Mouse (Mus musculus) cortical plate, adult 2 months (tissue): ENCODE results near the gene A930017K11Rik.

Source experiments
- CTCF ChIP-seq: fragments of 200-500 bp; IDR thresholded peaks from 2 replicates; pipeline ENCODE4 v1.5.1; 2011; ENCODE audit warnings: mild to moderate bottlenecking, control low read depth, low read length; ENCODE audit not compliant: insufficient read depth; ENCODE audit errors: extremely low read depth
- POLR2A ChIP-seq: fragments of 200-500 bp; IDR thresholded peaks from 2 replicates; pipeline ENCODE4 v1.6.1; 2011; ENCODE audit warnings: mild to moderate bottlenecking, low read length, control low read depth; ENCODE audit not compliant: insufficient read depth; ENCODE audit errors: extremely low read depth

- TF ChIP-seq POLR2A (no peak), CTCF (no peak)
These were observed 17.8 kb downstream of the A930017K11Rik start for GRCm38 (mm10) chr17:25934526-25934925.
